Mouse (Mus musculus) hematopoietic stem cell, adult 5-6 weeks (primary cell): ENCODE data around the gene Rap1a. TPM values are rescaled to one million over a fixed set of nuclear protein-coding genes. Genes with fewer than 3 reads are reported as not detected.

ENCODE experiments used
- ATAC-seq, 2 experiments: fragments of 125-278 bp in 1 of 2; replicated peaks in 1 of 2; 2 replicates each; pipeline ENCODE4 v1.8.0; 2016 to 2017; ENCODE audit warnings: inconsistent platforms in 2 of 2, mild to moderate bottlenecking in 2 of 2, moderate number of reproducible peaks in 2 of 2, low read depth in 1 of 2, moderate TSS enrichment in 1 of 2; ENCODE audit not compliant: low FRiP score in 2 of 2, poor library complexity in 2 of 2, severe bottlenecking in 2 of 2, insufficient read depth in 1 of 2, low TSS enrichment in 1 of 2
- total RNA-seq: library from RNA; stranded (forward); fragments of 172-1452, 232-1000 nt; gene quantifications from 2 replicates; pipeline ENCODE4 v1.2.3, GENCODE M21; 2017

Gene Rap1a
- total RNA-seq, 1 experiment from 2014 or later = 153 TPM

GRCm38 (mm10) chr3:105687324-105688060 lies 113.6 kb downstream of the Rap1a start, which contains the start of gene Ddx20:
Gene Ddx20, minus strand, starts transcription at chr3:105687574.
- peak; percentile 93 to 97 for ATAC-seq

GRCm38 (mm10) chr3:105686394-105687323 lies 114.5 kb downstream of the Rap1a start:
- no peak for ATAC-seq

GRCm38 (mm10) chr3:105680346-105680745 lies 120.8 kb downstream of the Rap1a start:
- ATAC-seq = no peak

Other genes with a start within 250 kb of the Rap1a start
- gene Ddx20, start 113.8 kb downstream of the Rap1a start, total RNA-seq = 41.8 and 51.4 TPM in 2 replicates
- gene Inka2, start 96.7 kb downstream of the Rap1a start, total RNA-seq = 0.30 TPM in 1 of 2 replicates, not detected in the other
- 0.38 TPM in 1 of 2 replicates, not detected in the other for gene Adora3, start 69.5 kb upstream of the Rap1a start, total RNA-seq
- gene Tmigd3, start 69.6 kb upstream of the Rap1a start, total RNA-seq = 1.8 TPM in 1 of 2 replicates, not detected in the other
- gene I830077J02Rik, start 131.3 kb upstream of the Rap1a start, total RNA-seq = 3.9 and 7.4 TPM in 2 replicates
- gene Wdr77, start 158.0 kb upstream of the Rap1a start, total RNA-seq = 40.0 and 44.0 TPM in 2 replicates
- 347 and 404 TPM in 2 replicates for gene Atp5f1, start 158.8 kb upstream of the Rap1a start, total RNA-seq
- gene Ovgp1, start 172.4 kb upstream of the Rap1a start, total RNA-seq = 0.55 and 3.2 TPM in 2 replicates
- gene Pifo, start 213.3 kb upstream of the Rap1a start, total RNA-seq = not detected in 2 replicates
- 2.5 and 5.3 TPM in 2 replicates for gene Chil5, start 231.5 kb upstream of the Rap1a start, total RNA-seq